Mouse (Mus musculus): ENCODE data around the gene Pink1.

DNA sequence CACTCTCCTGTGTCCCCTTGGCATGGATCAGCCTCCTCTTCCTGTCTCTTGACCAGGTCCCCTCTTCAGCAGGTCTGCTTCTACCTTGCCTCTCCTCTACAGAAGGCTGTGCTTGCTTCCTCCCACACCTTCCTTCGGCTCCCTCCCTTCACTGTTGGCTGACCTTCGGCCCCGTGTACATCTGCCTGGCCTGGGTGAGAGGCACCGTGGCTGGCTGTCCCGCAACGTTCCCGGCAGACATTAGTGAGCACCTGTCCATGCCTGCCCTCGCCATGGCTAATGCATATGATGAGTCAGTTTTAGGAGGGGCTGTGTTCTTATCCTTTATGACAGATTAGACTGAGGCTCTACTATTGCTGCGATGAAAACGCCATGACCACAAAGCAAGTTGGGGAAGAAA, 58.2 kb downstream of the Pink1 start:
- no peak for TF ChIP-seq POLR2A (IDR thresholded peaks at IDR 0.05; ENCODE audit: borderline replicate concordance, control insufficient read depth, low read depth, low read length)
- TF ChIP-seq CTCF (IDR thresholded peaks at IDR 0.05; ENCODE audit: control insufficient read depth, insufficient read depth, low read length) = no peak

Measured in bone marrow, adult 2 months (tissue).